Mouse (Mus musculus): ENCODE data around the gene Tmem131l. TPM values are rescaled to one million over a fixed set of nuclear protein-coding genes. Genes with fewer than 3 reads are reported as not detected.

Gene Tmem131l
- polyA plus RNA-seq, 1 experiment from 2014 or later, result 74.8 TPM

DNA sequence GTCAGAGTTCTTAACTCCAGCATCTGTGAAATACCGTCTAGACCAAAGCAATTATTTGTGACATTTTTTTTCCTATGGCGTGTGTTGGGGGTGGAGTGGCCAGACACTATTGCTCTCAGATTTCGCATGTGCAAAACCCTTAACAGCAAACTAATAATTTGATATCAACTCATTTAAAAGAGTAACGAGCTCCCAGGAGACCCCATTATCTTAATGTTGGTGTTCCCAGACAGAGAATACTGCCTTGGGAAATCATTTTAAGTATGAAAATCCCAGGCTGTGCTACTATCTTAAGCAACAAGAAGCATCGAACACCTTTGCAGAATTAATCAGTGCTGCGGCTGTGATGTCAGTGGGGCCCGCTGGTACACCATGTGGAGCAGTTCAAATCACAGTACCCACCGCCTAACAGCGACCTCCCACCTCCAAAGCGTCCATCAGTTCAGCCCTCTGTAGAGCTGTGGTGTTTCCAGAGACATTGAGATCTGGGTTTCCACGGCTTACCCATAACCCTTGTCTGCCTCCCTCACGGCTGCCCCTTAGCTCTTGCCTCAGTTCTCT is 15.4 kb downstream of the Tmem131l start:
- H3K4me3 ChIP-seq, result no peak overlapping the region
- no peak for DNase-seq (ENCODE audit: extremely low spot score, low spot score)
- no peaks in the 10 kb centered on the region for H3K9me3 ChIP-seq
- peaks cover 59% of the 10 kb centered on the region for H3K36me3 ChIP-seq (replicated peaks)
- H3K27me3 ChIP-seq (ENCODE audit: poor library complexity, severe bottlenecking), result peaks cover 22% of the 10 kb centered on the region; the same call in 1 of the 2 replicates
- 92% methylated on average over 12 of the region's 12 CpGs for WGBS
- no peak overlapping the region for H3K27ac ChIP-seq
- peaks cover 77% of the 10 kb centered on the region for H3K4me1 ChIP-seq

DNA sequence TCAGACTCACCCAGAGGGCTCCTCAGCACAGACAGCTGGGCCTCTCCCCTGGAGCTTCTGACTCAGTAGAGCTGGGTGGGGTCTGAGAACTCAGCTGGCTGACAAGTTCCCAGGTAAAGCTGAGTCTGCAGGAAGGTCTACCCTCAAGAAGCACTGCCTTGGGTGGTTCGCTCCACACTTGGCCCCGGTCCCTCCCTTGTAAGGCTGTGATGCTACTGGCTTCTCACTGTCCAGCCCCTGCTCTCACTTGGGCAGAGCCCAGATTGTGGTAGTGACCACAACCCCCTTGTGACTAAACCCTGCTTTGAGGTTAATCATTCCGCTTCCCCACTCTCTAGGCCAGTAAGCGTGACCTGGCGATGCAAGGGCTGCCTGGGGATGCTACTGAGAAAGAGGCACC is 17.3 kb downstream of the Tmem131l start:
- Histone ChIP-seq H3K36me3 (replicated peaks) (peaks cover 48% of the 10 kb centered on the region), H3K9me3 (no peaks in the 10 kb centered on the region), H3K27me3 (ENCODE audit: poor library complexity, severe bottlenecking) (peaks cover 28% of the 10 kb centered on the region; the same call in 1 of the 2 replicates), H3K27ac (no peak overlapping the region), H3K4me3 (no peak overlapping the region), H3K4me1 (peaks cover 73% of the 10 kb centered on the region)
- 72% methylated on average over 5 of the region's 5 CpGs for WGBS
- DNase-seq (ENCODE audit: extremely low spot score, low spot score), result no peak

DNA sequence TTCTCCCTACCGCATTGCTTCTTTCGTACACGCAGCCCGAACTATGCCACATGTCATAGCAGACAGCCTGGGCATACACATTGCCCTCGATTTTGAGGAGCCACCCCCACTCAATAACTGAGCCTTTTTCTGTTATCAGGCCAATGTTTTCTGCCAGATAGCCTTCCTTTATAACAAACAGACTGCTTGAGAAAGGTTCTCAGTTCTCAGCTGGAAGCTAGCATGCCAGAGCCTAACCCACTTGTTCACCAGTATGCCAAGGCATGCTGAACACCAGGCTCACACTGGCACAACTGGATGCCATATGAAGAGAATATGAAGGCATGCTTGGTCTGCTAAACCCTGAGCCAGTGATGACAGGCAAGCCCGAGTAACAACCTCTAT is 17.8 kb downstream of the Tmem131l start:
- peaks cover 30% of the 10 kb centered on the region; the same call in 1 of the 2 replicates for H3K27me3 ChIP-seq (ENCODE audit: poor library complexity, severe bottlenecking)
- no peak for DNase-seq (ENCODE audit: extremely low spot score, low spot score)
- WGBS, result 87% methylated on average over 6 of the region's 6 CpGs
- no peak overlapping the region for H3K4me3 ChIP-seq
- H3K9me3 ChIP-seq, result no peaks in the 10 kb centered on the region
- H3K4me1 ChIP-seq, result peaks cover 73% of the 10 kb centered on the region
- H3K27ac ChIP-seq, result no peak overlapping the region
- H3K36me3 ChIP-seq (replicated peaks), result peaks cover 48% of the 10 kb centered on the region

DNA sequence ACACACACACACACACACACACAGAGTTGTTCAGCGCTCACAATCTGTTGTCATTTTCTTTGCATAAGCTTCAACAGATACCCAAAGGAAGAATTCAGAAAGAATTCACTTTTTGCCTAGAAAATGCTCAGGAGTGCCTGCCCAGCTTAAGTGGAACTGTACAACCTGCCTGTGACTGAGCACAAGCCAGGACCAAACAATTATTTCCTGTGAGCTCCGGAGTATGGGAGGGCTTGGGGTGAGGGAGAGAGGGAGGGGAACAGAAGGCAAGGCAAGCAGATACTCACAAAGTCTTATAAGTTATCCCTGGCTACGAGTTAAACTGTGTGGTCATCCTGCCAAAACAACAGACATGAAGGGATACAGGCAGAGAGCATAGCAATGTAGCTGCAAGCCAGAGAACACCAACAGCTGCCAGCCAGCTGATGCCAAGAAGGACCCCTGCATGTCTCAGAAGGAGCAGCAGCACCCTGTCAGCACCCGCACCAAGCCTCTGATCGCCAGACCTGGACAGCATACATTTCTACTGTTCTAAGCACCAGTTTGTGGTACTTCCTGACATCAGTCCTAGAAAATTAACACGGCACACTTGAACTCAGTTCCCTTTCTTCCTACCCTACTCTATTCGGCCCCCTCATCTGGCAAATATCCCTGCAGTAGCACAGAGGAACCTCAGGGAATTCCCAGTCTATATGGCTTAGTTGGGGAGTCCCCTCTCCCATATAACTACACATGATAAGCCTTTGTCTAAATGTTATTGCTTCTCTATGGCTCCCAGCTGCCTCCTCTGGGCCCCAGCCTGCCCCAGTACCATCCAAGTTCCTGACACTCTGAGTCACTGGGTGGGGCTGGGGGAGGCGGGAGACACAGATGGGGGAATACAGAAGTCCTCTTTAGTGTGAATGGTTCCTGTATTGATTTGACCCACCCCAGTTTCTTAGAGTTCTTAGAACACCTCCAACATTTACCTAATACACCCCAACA is 18.5 kb downstream of the Tmem131l start:
- Histone ChIP-seq H3K27me3 (ENCODE audit: poor library complexity, severe bottlenecking) (peaks cover 30% of the 10 kb centered on the region; the same call in 1 of the 2 replicates), H3K36me3 (replicated peaks) (peaks cover 49% of the 10 kb centered on the region), H3K4me1 (peaks cover 67% of the 10 kb centered on the region), H3K9me3 (no peaks in the 10 kb centered on the region), H3K4me3 (no peak overlapping the region), H3K27ac (no peak overlapping the region)
- no peak for DNase-seq (ENCODE audit: extremely low spot score, low spot score)
- WGBS, result 68% methylated on average over 8 of the region's 8 CpGs

DNA sequence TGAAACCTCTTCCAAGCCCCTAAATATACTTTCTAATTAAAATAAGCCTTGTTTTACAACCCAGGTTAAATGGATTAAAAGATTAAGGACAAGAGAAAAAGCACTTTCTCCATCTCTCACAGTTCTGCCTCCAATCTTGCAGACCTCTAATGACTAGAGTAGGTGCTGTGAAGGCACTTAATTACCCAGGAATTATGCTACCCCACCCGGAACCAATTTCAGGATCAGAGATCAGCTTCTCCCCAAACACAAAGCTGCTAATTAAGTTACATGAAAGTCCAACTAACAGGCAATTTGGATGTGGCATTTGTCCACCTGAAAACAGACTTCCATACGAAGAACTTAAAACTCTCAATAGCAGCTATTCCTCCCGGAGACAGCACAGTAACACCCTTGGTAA is 19.4 kb downstream of the Tmem131l start:
- Histone ChIP-seq H3K4me1 (peaks cover 62% of the 10 kb centered on the region), H3K36me3 (replicated peaks) (peaks cover 49% of the 10 kb centered on the region), H3K27ac (no peak overlapping the region), H3K9me3 (no peaks in the 10 kb centered on the region), H3K27me3 (ENCODE audit: poor library complexity, severe bottlenecking) (peaks cover 30% of the 10 kb centered on the region; the same call in 1 of the 2 replicates), H3K4me3 (no peak overlapping the region)
- WGBS, result 17% methylated on average over 3 of the region's 3 CpGs
- DNase-seq (ENCODE audit: extremely low spot score, low spot score), result no peak

DNA sequence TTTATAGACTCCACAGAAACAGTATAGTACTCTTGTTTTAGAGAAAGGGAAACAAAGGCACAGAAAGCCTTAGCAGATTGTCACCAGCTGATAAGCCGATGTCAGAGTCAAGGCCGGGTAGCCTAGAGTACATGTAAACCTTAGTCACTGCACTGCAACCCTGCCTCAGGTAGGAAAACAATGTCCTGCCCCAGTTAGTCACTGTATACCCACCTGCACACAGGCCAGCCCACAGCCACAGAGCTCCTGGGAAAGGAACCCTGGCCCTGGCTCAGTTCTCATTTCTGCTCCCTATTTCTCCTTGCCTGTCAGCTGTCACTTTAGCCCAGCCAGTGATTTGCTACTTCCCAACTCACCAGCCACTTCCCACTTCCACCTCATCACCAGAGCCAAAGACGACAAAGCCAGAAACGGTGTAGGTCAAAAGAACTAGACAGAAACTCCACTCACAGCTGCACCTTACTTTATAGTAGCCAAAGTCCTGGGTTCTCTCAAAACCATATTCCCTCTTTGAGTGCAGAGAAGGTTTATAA is 24.4 kb downstream of the Tmem131l start:
- H3K27ac ChIP-seq, result no peak overlapping the region
- H3K9me3 ChIP-seq, result peaks cover 12% of the 10 kb centered on the region
- no peak overlapping the region for H3K4me3 ChIP-seq
- peaks cover 22% of the 10 kb centered on the region for H3K4me1 ChIP-seq
- peaks cover 67% of the 10 kb centered on the region for H3K36me3 ChIP-seq (replicated peaks)
- 93% methylated on average over 4 of the region's 4 CpGs for WGBS
- DNase-seq (ENCODE audit: extremely low spot score, low spot score), result no peak
- H3K27me3 ChIP-seq (ENCODE audit: poor library complexity, severe bottlenecking), result peaks cover 8% of the 10 kb centered on the region; the same call in 1 of the 2 replicates

DNA sequence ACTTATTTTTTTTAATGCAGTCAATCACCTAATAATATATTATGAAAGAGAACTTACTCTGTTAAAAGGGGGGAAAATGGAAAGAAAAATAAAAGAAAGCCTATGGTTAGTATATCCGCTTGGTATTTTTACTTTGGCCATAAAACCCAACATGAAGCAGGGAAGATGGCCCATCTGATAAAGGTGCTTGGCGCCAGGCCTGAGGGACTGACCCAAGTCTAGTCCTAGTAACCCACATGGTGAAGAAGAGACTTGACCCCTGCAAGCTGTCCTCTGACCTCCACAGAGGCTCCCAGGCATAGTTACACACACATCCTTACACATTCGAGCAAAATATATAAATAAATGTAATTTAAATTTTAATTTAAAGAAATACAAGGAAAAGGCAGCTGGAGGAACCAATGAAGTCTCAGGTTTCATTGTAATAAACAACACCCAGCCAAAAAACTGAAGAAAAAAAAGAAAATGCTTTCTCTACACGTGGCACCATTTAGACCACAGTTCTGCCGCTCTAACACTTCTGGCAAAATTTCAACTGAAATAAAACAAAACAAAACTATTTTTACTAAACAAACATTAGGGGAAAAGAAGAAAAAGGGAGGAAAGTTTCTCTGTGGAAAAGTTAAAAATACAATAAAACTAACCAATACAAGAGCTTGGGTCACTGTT is 28.8 kb downstream of the Tmem131l start:
- peaks cover 64% of the 10 kb centered on the region for H3K36me3 ChIP-seq (replicated peaks)
- H3K9me3 ChIP-seq, result peaks cover 12% of the 10 kb centered on the region
- WGBS, result 83% methylated on average over 5 of the region's 5 CpGs
- H3K4me1 ChIP-seq, result peaks cover 17% of the 10 kb centered on the region; the same call in 1 of the 2 replicates
- DNase-seq (ENCODE audit: extremely low spot score, low spot score), result no peak
- no peaks in the 10 kb centered on the region for H3K27me3 ChIP-seq (ENCODE audit: poor library complexity, severe bottlenecking)
- H3K4me3 ChIP-seq, result no peak overlapping the region
- no peak overlapping the region for H3K27ac ChIP-seq

DNA sequence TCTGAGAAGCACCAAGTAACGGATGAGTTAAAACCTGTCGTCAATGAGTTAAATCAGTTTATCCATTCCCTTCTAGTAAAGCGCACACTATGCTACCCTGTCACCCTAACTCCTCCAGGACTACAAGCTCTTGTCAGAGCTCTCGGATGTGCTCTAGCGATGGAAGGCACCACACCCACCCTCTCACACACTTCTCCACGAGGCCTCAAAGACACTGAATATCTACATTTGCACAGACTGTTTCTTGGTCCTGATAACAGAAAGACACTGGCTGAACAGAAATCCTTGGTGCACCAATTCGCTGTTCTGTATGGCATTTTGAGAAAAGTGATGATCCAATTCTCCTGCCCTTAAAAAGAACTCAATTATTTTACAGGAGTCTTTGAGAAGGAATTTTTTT is 34.0 kb downstream of the Tmem131l start:
- Histone ChIP-seq H3K27ac (no peak overlapping the region), H3K4me1 (peaks cover 31% of the 10 kb centered on the region), H3K4me3 (no peak overlapping the region), H3K27me3 (ENCODE audit: poor library complexity, severe bottlenecking) (no peaks in the 10 kb centered on the region), H3K9me3 (no peaks in the 10 kb centered on the region), H3K36me3 (replicated peaks) (peaks cover 44% of the 10 kb centered on the region)
- DNase-seq (ENCODE audit: extremely low spot score, low spot score), result no peak
- WGBS, result 95% methylated on average over 7 of the region's 7 CpGs

DNA sequence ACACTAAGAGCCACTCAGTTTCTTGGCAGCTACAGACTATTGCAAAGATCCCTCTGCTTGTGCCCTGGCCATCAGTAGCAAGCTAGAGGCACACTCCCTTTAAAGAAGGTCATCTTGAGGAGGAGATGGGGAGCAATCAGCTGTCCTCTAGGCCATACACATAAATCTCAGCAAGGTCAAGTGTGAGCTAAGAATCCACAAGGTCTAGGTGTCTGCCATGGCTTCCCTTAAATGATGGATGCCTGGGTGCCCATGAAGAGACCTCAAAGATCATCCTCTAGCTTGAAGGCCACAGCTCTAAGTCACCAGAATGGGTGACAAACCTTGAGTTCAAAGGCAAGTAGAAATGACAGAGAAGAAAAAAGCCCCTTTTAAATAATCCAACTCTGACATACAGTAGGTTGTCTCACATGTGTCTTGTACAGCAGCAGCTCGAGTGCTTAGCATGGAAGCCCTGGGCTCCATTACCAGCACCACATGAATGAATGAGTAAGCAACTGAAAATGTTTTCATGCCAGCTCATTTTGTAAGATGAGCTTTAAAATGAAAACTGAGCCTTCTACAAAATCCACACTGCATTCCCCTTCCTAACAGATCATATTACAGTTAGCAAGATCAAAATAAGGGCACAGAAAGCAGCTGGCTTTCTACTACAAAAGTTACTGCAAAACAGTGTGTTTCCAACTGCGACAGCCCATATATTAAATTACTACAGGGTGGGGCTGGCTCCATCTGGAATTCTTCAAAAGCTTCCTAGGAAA is 35.5 kb downstream of the Tmem131l start:
- Histone ChIP-seq H3K9me3 (no peaks in the 10 kb centered on the region), H3K27ac (no peak overlapping the region), H3K36me3 (replicated peaks) (peaks cover 46% of the 10 kb centered on the region), H3K4me1 (peaks cover 25% of the 10 kb centered on the region), H3K27me3 (ENCODE audit: poor library complexity, severe bottlenecking) (no peaks in the 10 kb centered on the region), H3K4me3 (no peak overlapping the region)
- DNase-seq (ENCODE audit: extremely low spot score, low spot score), result no peak
- 64% methylated on average over 2 of the region's 2 CpGs for WGBS

DNA sequence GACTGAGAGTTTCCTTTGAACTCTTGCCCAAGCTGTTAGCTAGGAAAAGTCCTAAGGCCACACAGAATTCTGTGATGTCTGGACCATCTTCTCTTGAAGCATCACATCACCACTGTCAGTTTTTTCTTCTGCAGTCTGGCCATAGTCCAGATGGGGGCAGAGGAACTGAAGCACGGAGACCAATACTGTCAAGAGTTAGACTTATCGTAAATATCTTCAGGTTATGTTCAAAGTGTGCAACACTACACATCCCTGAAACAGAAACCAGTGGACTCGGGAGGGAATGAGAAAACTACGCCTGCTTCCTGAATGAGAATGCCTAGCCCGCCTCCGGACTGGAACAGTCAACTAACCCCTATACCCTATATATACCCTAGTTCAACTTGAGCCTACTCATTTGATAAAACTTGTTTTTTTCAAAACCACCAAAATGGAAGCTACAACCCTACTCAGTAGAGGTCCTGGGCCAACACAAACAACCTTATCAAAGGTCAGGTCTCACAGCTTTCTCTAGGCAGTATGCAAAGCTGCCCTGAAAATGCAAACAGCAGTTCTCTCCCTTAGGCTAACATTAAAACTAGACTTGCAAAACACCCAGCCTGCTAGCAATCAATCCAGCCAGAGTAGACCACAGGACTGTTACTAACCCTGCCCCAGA is 37.4 kb downstream of the Tmem131l start:
- peaks cover 44% of the 10 kb centered on the region for H3K36me3 ChIP-seq (replicated peaks)

DNA sequence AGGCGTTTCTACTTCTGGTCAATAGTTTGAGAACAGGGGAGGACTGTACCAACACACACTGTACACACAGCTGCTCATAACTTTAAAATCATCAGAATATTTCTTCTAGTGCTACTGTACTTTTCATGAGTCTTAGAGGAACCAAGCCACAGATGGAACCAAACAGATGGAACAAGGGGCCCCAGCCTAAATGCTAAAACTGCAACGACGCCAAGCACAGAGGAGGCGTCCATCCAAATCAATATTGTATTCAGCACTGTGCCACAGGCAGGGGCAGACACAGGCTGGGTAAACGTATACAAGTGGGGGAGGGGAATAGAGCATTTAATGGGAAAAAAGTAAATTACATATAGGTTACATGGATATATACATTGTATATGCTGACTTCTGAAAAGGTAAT is 42.4 kb downstream of the Tmem131l start:
- peak overlapping the region; percentile 5; the same call in 1 of the 2 replicates for H3K27ac ChIP-seq
- DNase-seq (ENCODE audit: extremely low spot score, low spot score), result no peak
- H3K9me3 ChIP-seq, result no peaks in the 10 kb centered on the region
- WGBS, result 74% methylated on average over 5 of the region's 5 CpGs
- H3K36me3 ChIP-seq (replicated peaks), result peaks cover 20% of the 10 kb centered on the region
- H3K27me3 ChIP-seq (ENCODE audit: poor library complexity, severe bottlenecking), result no peaks in the 10 kb centered on the region
- H3K4me3 ChIP-seq, result no peak overlapping the region
- H3K4me1 ChIP-seq, result peaks cover 68% of the 10 kb centered on the region

More for the DNA sequence above, 37.4 kb downstream of the Tmem131l start:
- Histone ChIP-seq H3K4me3 (no peak overlapping the region), H3K27me3 (ENCODE audit: poor library complexity, severe bottlenecking) (no peaks in the 10 kb centered on the region), H3K9me3 (no peaks in the 10 kb centered on the region), H3K27ac (no peak overlapping the region), H3K4me1 (peaks cover 28% of the 10 kb centered on the region)
- 93% methylated on average over 6 of the region's 6 CpGs for WGBS
- no peak for DNase-seq (ENCODE audit: extremely low spot score, low spot score)

Measured in forebrain, embryonic 10.5 days (tissue).